Mouse (Mus musculus): Measurements from ENCODE around the gene Cinp. TPM values are rescaled to one million over a fixed set of nuclear protein-coding genes. Genes with fewer than 3 reads are reported as not detected.
A peak's percentile ranks its signal among the peaks of the same experiment; 100 is the strongest.

Gene Cinp
- polyA plus RNA-seq, 1 experiment from 2014 or later = 66.9 TPM

- no peaks in the 10 kb centered on the region for H3K4me1 ChIP-seq (replicated peaks)
- 92% methylated on average over 7 of the region's 7 CpGs for WGBS
These were observed 31.7 kb downstream of the Cinp start for GRCm38 (mm10) chr12:110857196-110857595.

DNA sequence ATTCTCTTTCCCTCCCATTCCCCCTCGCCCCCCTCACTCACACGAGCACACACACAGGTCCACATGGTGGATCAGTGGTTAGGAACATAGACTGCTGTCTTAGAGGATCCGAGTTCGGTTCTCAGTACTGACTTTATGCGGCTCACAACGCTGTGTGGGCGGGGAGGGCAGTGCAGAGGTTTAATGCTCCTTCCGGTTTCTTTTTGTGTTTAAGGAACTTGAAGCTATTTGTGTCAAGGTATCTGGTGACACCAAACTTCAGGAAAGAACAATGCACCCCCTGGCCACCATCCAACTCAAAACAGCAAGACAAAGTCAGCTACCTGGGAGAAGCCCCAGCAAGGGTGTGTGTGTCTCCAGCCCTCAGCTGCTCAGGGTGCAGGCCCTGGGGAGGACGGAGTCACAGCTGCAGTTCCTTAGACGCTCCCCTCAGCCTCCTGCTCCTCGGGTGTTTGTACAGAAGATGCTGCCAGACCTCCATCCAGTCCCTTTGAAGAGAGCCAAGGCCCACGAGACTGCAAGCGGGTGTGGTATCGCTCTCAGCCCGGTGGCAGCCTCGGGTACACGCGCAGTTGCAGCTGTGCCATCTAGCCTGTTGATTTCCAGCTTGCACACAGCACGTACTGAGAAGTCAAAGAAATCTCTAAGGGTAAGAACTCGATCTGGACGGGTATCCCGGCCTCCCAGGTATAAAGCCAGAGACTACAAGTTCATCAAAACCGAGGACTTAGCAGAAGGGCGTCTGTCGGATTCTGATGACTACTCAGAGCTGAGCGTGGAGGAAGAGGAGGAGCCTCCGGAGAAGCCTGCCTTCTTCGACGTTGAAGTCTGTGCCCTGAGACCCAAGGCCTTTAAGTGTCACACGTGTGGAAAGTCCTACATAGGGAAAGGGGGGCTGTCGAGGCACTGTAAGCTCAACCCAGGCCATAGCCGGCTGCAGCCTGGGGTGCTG, 33.9 kb downstream of the Cinp start:
- Histone ChIP-seq H3K9me3 (no peaks in the 10 kb centered on the region), H3K9ac (no peak overlapping the region), H3K27me3 (no peaks in the 10 kb centered on the region), H3K4me3 (no peak overlapping the region), H3K4me2 (no peak overlapping the region), H3K4me1 (replicated peaks) (peaks cover 13% of the 10 kb centered on the region), H3K27ac (replicated peaks) (no peak overlapping the region), H3K36me3 (peaks cover 29% of the 10 kb centered on the region)
- WGBS = 88% methylated on average over 32 of the region's 32 CpGs
- no peak for ATAC-seq (ENCODE audit: low read depth)

More at GRCm38 (mm10) chr12:110857196-110857595, 31.7 kb downstream of the Cinp start:
- peaks cover 40% of the 10 kb centered on the region for H3K36me3 ChIP-seq
- no peaks in the 10 kb centered on the region for H3K9me3 ChIP-seq
- no peaks in the 10 kb centered on the region for H3K27me3 ChIP-seq
- H3K4me3 ChIP-seq = no peak overlapping the region
- ATAC-seq (ENCODE audit: low read depth) = no peak
- H3K9ac ChIP-seq = no peak overlapping the region
- H3K4me2 ChIP-seq = no peak overlapping the region
- H3K27ac ChIP-seq (replicated peaks) = no peak overlapping the region

GRCm38 (mm10) chr12:110851923-110852322, 37.0 kb downstream of the Cinp start:
- 91% methylated on average over 1 of the region's 1 CpGs for WGBS
- Histone ChIP-seq H3K4me2 (no peak overlapping the region), H3K4me3 (no peak overlapping the region), H3K27ac (replicated peaks) (no peak overlapping the region), H3K36me3 (peaks cover 17% of the 10 kb centered on the region), H3K4me1 (replicated peaks) (peaks cover 16% of the 10 kb centered on the region), H3K9me3 (no peaks in the 10 kb centered on the region), H3K9ac (no peak overlapping the region), H3K27me3 (0 out of 2 replicates have a peak, but pooled peaks cover 5% of the 10 kb centered on the region)
- ATAC-seq (ENCODE audit: low read depth) = no peak

GRCm38 (mm10) chr12:110851414-110851813, 37.5 kb downstream of the Cinp start:
- Histone ChIP-seq H3K9ac (no peak overlapping the region), H3K9me3 (no peaks in the 10 kb centered on the region), H3K4me1 (replicated peaks) (peaks cover 17% of the 10 kb centered on the region), H3K4me3 (no peak overlapping the region), H3K27ac (replicated peaks) (no peak overlapping the region), H3K4me2 (peak overlapping the region; percentile 75), H3K36me3 (peaks cover 15% of the 10 kb centered on the region), H3K27me3 (peaks cover 8% of the 10 kb centered on the region)
- WGBS = 89% methylated on average over 12 of the region's 12 CpGs
- ATAC-seq (ENCODE audit: low read depth) = no peak

GRCm38 (mm10) chr12:110850929-110851256, 38.1 kb downstream of the Cinp start:
- Histone ChIP-seq H3K4me2 (peak overlapping the region; percentile 75), H3K4me3 (peak overlapping the region; percentile 85), H3K27me3 (peaks cover 13% of the 10 kb centered on the region), H3K4me1 (replicated peaks) (peaks cover 22% of the 10 kb centered on the region), H3K27ac (replicated peaks) (no peak overlapping the region; the same call in 1 of the 2 replicates), H3K9ac (peak overlapping the region; percentile 92), H3K9me3 (no peaks in the 10 kb centered on the region), H3K36me3 (peaks cover 10% of the 10 kb centered on the region)
- no peak for ATAC-seq (ENCODE audit: low read depth)
- WGBS = 15% methylated on average over 9 of the region's 9 CpGs

DNA sequence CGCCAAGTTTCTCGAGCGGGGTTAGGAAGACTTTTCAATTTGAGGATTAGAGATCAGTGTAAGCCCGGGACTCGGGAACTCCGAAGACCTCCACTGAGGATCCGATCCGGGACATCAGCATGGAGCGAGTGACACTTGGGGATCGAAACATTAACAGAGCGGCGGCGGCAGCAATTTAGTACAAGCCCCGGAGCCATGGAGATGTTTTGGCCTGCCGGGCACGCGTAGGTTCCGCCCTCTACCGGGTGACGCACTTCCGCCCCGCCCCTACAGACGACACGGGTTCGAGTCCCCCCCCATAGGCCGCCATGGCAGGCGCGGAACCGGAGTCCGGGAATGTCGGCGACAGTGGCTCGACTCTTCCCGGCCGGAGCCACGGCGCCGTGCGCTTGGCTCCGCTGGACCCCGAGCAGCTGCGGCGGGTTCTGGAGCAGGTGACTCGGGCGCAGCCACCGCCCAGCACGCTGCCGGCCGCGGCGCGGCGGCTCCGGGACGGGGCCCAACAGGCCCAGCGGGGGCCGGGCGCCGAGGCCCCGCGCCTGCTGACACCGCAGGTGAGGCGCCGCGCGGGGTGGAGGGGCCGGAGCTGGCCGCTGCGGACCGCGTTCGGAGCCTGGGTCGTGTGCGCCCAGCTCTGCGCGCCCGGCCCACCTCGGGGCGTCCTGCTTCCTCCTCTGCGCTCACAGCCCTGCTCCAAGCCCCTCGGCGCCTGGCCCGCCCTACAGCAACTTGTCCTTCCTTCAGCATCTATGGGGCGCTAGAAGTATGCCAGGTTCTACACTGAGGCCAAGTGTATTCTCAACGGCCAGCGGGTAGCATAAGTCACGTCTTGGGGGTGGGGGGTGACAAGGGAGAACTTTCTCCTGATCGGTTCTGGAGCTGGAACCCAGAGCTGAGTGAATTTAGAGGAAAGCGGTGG, 38.7 kb downstream of the Cinp start, which contains the start of gene Zfp839:
Gene Zfp839, plus strand, starts transcription at position 244 of the 919 bp plus-strand sequence.
- ATAC-seq (ENCODE audit: low read depth) = peak; percentile 87
- Histone ChIP-seq H3K27ac (replicated peaks) (peak within 1 kb of the TSS; percentile 73), H3K9me3 (no peaks in the 10 kb centered on the region), H3K36me3 (peaks cover 4% of the 10 kb centered on the region), H3K4me3 (peak within 1 kb of the TSS; percentile 85), H3K4me2 (peak within 1 kb of the TSS; percentile 75), H3K27me3 (peaks cover 19% of the 10 kb centered on the region), H3K9ac (peak within 1 kb of the TSS; percentile 92), H3K4me1 (replicated peaks) (peaks cover 28% of the 10 kb centered on the region)
- WGBS = under 1% methylated on average over 87 of the region's 89 CpGs

DNA sequence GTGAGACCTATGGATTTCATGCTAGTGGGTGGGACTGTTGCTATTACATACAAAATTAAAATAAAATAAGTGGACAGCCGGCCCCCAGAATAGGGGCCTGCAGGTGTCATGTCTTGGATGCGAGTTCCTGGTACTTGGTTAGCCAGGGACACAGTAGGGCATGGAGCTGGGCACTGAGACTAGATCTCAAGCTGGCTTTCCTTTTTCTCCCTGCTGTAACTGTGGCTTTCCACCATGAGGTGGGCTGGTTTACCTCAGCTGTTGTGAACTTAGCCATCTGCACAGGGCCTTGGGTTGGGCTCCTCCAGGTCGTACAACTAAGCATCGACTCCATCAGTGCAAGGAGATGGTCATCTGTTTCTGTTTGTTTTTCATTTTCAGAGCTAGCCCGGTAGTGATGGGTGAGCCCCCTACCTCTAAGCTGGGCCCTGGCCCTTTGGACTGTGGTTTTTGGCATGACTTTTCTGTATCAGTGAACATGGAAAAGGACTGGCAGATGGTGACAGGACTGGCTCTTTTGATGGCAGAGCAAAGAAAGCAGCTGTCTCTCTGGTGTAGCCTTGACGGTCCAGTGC, 42.7 kb downstream of the Cinp start:
- peak overlapping the region; percentile 61 for H3K9ac ChIP-seq
- no peak overlapping the region for H3K27ac ChIP-seq (replicated peaks)
- H3K4me3 ChIP-seq = peak overlapping the region; percentile 44
- H3K9me3 ChIP-seq = no peaks in the 10 kb centered on the region
- H3K27me3 ChIP-seq = peaks cover 34% of the 10 kb centered on the region
- peak overlapping the region; percentile 60 for H3K4me2 ChIP-seq
- H3K36me3 ChIP-seq = no peaks in the 10 kb centered on the region
- ATAC-seq (ENCODE audit: low read depth) = no peak
- 67% methylated on average over 6 of the region's 6 CpGs for WGBS
- H3K4me1 ChIP-seq (replicated peaks) = peaks cover 39% of the 10 kb centered on the region

- peak; percentile 58 for ATAC-seq (ENCODE audit: low read depth)
- H3K27me3 ChIP-seq = peaks cover 34% of the 10 kb centered on the region
- H3K4me1 ChIP-seq (replicated peaks) = peaks cover 31% of the 10 kb centered on the region
- H3K9ac ChIP-seq = peak overlapping the region; percentile 63
- peak overlapping the region; percentile 23; the same call in 1 of the 2 replicates for H3K27ac ChIP-seq (replicated peaks)
- H3K4me3 ChIP-seq = peak overlapping the region; percentile 44
- no peaks in the 10 kb centered on the region for H3K36me3 ChIP-seq
- WGBS = under 1% methylated on average over 36 of the region's 36 CpGs
- H3K4me2 ChIP-seq = peak overlapping the region; percentile 60
- H3K9me3 ChIP-seq = no peaks in the 10 kb centered on the region
These were observed 43.6 kb downstream of the Cinp start for GRCm38 (mm10) chr12:110845131-110845880.

- no peak for ATAC-seq (ENCODE audit: low read depth)
- Histone ChIP-seq H3K27me3 (peaks cover 34% of the 10 kb centered on the region), H3K4me2 (peak overlapping the region; percentile 60), H3K27ac (replicated peaks) (0 out of 2 replicates have a peak overlapping the region, but pooled peaks have one; percentile 18), H3K4me1 (replicated peaks) (peaks cover 36% of the 10 kb centered on the region), H3K9ac (peak overlapping the region; percentile 65), H3K9me3 (no peaks in the 10 kb centered on the region), H3K4me3 (peak overlapping the region; percentile 44), H3K36me3 (no peaks in the 10 kb centered on the region)
- WGBS = 1% methylated on average over 42 of the region's 42 CpGs
These were observed 44.5 kb downstream of the Cinp start for GRCm38 (mm10) chr12:110844227-110845130.

DNA sequence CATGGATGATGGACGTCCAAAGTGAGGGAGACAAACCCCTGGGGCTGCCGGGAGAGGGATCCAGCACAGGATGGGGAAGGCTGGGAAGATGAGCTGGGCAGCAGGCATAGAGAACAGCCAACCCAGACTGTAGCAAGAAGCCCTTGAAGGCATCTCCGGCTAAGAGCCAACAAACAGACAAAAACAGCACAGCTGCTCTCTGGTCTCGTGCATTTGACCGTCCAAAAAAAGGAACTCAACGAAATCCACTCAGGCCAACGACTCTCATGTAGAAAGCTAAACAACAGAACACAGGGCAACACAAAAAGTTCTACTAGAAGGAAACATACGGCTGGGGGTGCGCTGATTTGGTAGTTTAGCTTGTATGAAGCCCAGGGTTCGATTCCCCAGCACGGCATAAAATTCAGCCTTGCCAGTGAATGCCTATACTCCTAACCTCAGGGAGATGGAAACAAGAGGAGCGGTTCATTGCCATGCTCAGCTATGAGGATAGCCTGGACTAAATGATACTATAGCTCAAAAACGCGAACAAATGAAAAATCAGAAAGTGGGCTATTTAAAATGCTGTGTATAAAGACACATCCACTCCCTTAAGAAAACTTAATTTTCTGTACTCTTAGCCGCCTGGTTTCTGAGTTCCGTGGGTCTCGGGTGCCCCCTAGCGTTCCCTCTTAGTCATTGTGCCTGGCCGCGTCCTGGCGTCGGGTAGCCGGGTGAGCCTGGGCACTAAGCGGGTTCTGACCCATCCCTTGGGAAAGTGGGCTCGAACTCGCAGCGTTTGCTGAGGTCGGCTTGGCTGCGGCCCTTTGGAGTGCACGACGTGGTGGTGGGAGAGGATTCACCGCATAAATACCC, 45.5 kb downstream of the Cinp start:
- Histone ChIP-seq H3K27me3 (peaks cover 34% of the 10 kb centered on the region), H3K4me2 (peak overlapping the region; percentile 60), H3K27ac (replicated peaks) (no peak overlapping the region), H3K4me3 (peak overlapping the region; percentile 44), H3K9me3 (no peaks in the 10 kb centered on the region), H3K9ac (peak overlapping the region; percentile 65), H3K36me3 (no peaks in the 10 kb centered on the region), H3K4me1 (replicated peaks) (peaks cover 36% of the 10 kb centered on the region)
- ATAC-seq (ENCODE audit: low read depth) = no peak; the same call in 1 of the 2 replicates
- WGBS = 19% methylated on average over 32 of the region's 32 CpGs

Measured in neural tube, embryonic 13.5 days (tissue).